Mouse (Mus musculus) midbrain, postnatal 0 days (tissue): ENCODE results near the gene Thoc2. TPM values are rescaled to one million over a fixed set of nuclear protein-coding genes. Genes with fewer than 3 reads are reported as not detected.

Experiments
- ATAC-seq: fragments of 200-750 bp; cut with Nextera tagmentation; 2 replicates; pipeline ENCODE4 v1.8.0; 2017; ENCODE audit warnings: moderate number of reproducible peaks, mild to moderate bottlenecking, moderate TSS enrichment, moderate library complexity; ENCODE audit not compliant: low FRiP score
- DNase-seq: peaks from one replicate; pipeline ENCODE4 v3.0.0-alpha.2; 2015; ENCODE audit warnings: low spot score
- H3K27ac ChIP-seq: fragments of 300-500 bp; sonication (generic); 2 replicates; pipeline ENCODE4 v1.5.1; 2014; ENCODE audit warnings: low read depth, mild to moderate bottlenecking, low read length, mixed read lengths
- H3K27me3 ChIP-seq: fragments of 300-500 bp; sonication (generic); 2 replicates; pipeline ENCODE4 v1.6.1; 2014; ENCODE audit warnings: low read length, control low read depth, mixed read lengths; ENCODE audit not compliant: insufficient read depth
- H3K36me3 ChIP-seq: fragments of 300-500 bp; sonication (generic); 2 replicates; pipeline ENCODE4 v1.6.1; 2014; ENCODE audit warnings: low read length, control low read depth, mixed read lengths; ENCODE audit not compliant: insufficient read depth
- H3K4me1 ChIP-seq: fragments of 300-500 bp; sonication (generic); 2 replicates; pipeline ENCODE4 v1.6.1; 2014; ENCODE audit warnings: mild to moderate bottlenecking, control low read depth, antibody characterized with exemption, low read length, mixed read lengths; ENCODE audit not compliant: insufficient read depth
- H3K4me2 ChIP-seq: fragments of 300-500 bp; sonication (generic); 2 replicates; pipeline ENCODE4 v1.6.1; 2014; ENCODE audit warnings: low read depth, mild to moderate bottlenecking, low read length, mixed read lengths; ENCODE audit not compliant: poor library complexity, severe bottlenecking
- H3K4me3 ChIP-seq: fragments of 300-500 bp; sonication (generic); 2 replicates; pipeline ENCODE4 v1.5.1; 2014; ENCODE audit warnings: low read depth, mild to moderate bottlenecking, low read length, moderate library complexity
- H3K9ac ChIP-seq: fragments of 300-500 bp; sonication (generic); replicated peaks from 2 replicates; pipeline ENCODE4 v1.6.1; 2014; ENCODE audit warnings: mild to moderate bottlenecking, low read length, moderate library complexity, mixed read lengths; ENCODE audit not compliant: poor library complexity, severe bottlenecking
- H3K9me3 ChIP-seq: fragments of 300-500 bp; sonication (generic); 2 replicates; pipeline ENCODE4 v1.6.1; 2016; ENCODE audit warnings: low read length, control low read depth
- CTCF ChIP-seq: IDR thresholded peaks from 2 replicates; pipeline ENCODE4 v1.5.1; 2016; ENCODE audit warnings: antibody characterized with exemption, mild to moderate bottlenecking
- WGBS: fragments of 180-500 bp; shearing (Covaris S2); extraction: QIAGEN DNeasy Blood & Tissue Kit; methylation state at CpG from one replicate; pipeline ENCODE4 v1.1.7; 2014; 5-methylcytosine and 5-hydroxymethylcytosine counted together
- microRNA-seq: library from miRNA; unstranded; fragments of <30 nt; microRNA quantifications from one replicate; pipeline ENCODE4, GENCODE M21; 2016; ENCODE audit warnings: borderline number of aligned reads
- polyA plus RNA-seq: library from polyadenylated mRNA; unstranded; fragments of >200 nt; fragmentation: Nextera tagmentation; extraction: Ambion mirVana; gene quantifications from 2 replicates; pipeline ENCODE4 v1.2.1, GENCODE M21; 2015
- total RNA-seq: library from RNA; depleted of rRNA; stranded (reverse); fragments of >200 nt; gene quantifications from 2 replicates; pipeline ENCODE4 v1.2.3, GENCODE M21; 2014; rRNA removed

The Thoc2 gene
- total and polyA plus RNA-seq, 2 experiments from 2014 or later = 45.8 to 70.0 TPM

GRCm38 (mm10) chrX:41876581-41876980 lies 43.9 kb downstream of the Thoc2 start:
- Histone ChIP-seq H3K9me3 (no peaks in the 10 kb centered on the region), H3K4me2 (no peak overlapping the region), H3K9ac (no peak overlapping the region), H3K4me1 (no peaks in the 10 kb centered on the region), H3K27ac (no peak overlapping the region), H3K36me3 (no peaks in the 10 kb centered on the region), H3K27me3 (no peaks in the 10 kb centered on the region), H3K4me3 (no peak overlapping the region)
- ATAC-seq (no peak), DNase-seq (no peak)
- WGBS = 85% methylated on average over 2 of the region's 2 CpGs
- no peak for TF ChIP-seq CTCF

GRCm38 (mm10) chrX:41837823-41838222 lies 82.7 kb downstream of the Thoc2 start:
- Histone ChIP-seq H3K4me1 (no peaks in the 10 kb centered on the region), H3K27me3 (no peaks in the 10 kb centered on the region), H3K4me3 (no peak overlapping the region), H3K4me2 (no peak overlapping the region), H3K27ac (no peak overlapping the region), H3K9me3 (no peaks in the 10 kb centered on the region), H3K36me3 (no peaks in the 10 kb centered on the region), H3K9ac (no peak overlapping the region)
- no peak for DNase-seq
- no peak for ATAC-seq
- no peak for TF ChIP-seq CTCF

- no peaks in the 10 kb centered on the region for H3K27me3 ChIP-seq
- no peaks in the 10 kb centered on the region for H3K36me3 ChIP-seq
- no peak overlapping the region for H3K27ac ChIP-seq
- no peak for TF ChIP-seq CTCF
- no peak overlapping the region for H3K4me3 ChIP-seq
- no peak overlapping the region for H3K4me2 ChIP-seq
- ATAC-seq (no peak), DNase-seq (no peak)
- no peaks in the 10 kb centered on the region for H3K9me3 ChIP-seq
- no peaks in the 10 kb centered on the region for H3K4me1 ChIP-seq
- no peak overlapping the region for H3K9ac ChIP-seq
These were observed 114.9 kb downstream of the Thoc2 start for GRCm38 (mm10) chrX:41805592-41805991.

- Histone ChIP-seq H3K4me1 (no peaks in the 10 kb centered on the region), H3K36me3 (no peaks in the 10 kb centered on the region), H3K9ac (no peak overlapping the region), H3K27me3 (no peaks in the 10 kb centered on the region), H3K9me3 (no peaks in the 10 kb centered on the region), H3K4me2 (no peak overlapping the region), H3K27ac (no peak overlapping the region), H3K4me3 (no peak overlapping the region)
- ATAC-seq (no peak), DNase-seq (no peak)
- no peak for TF ChIP-seq CTCF
- WGBS = 89% methylated on average over 6 of the region's 6 CpGs
These were observed 127.2 kb downstream of the Thoc2 start for GRCm38 (mm10) chrX:41793303-41793702.

Small RNA genes lying within 50 kb of the gene (microRNA-seq; reads per million reads assigned to microRNA genes)
- gene Gm44490 = not detected

Other genes starting within 250 kb of the Thoc2 start
- gene Xiap, start 139.0 kb upstream of the Thoc2 start, total RNA-seq = 28.2 and 42.7 TPM in 2 replicates
- 8.7 and 11.8 TPM in 2 replicates for gene Xiap, start 139.0 kb upstream of the Thoc2 start, polyA plus RNA-seq
- gene Stag2, start 228.6 kb upstream of the Thoc2 start, total RNA-seq = 48.8 and 51.6 TPM in 2 replicates
- gene Stag2, start 228.6 kb upstream of the Thoc2 start, polyA plus RNA-seq = 12.2 and 13.0 TPM in 2 replicates